Mouse (Mus musculus): ENCODE data around the gene Snd1. TPM values are rescaled to one million over a fixed set of nuclear protein-coding genes. Genes with fewer than 3 reads are reported as not detected.
"Not testable (repeated sequence)": the region's sequence is repeated elsewhere in the genome, so short reads cannot be mapped to it uniquely, and the experiment has no call there.

The Snd1 gene
- polyA plus RNA-seq, 1 experiment from 2014 or later, result 80.1 TPM

- H3K9ac ChIP-seq; H3K4me3 ChIP-seq; H3K4me2 ChIP-seq; H3K9me3 ChIP-seq (replicated peaks); H3K27me3 ChIP-seq; H3K4me1 ChIP-seq; H3K27ac ChIP-seq; ATAC-seq: not testable (repeated sequence)
- H3K36me3 ChIP-seq (ENCODE audit: poor library complexity, severe bottlenecking), result peaks cover 29% of the 10 kb centered on the region
- WGBS, result 91% methylated on average over 5 of the region's 5 CpGs
Measured at GRCm38 (mm10) chr6:28520787-28521186, 45.8 kb downstream of the Snd1 start.

- H3K9me3 ChIP-seq (replicated peaks), result no peaks in the 10 kb centered on the region
- no peak overlapping the region for H3K4me2 ChIP-seq
- H3K4me1 ChIP-seq, result 0 out of 2 replicates have a peak, but pooled peaks cover 3% of the 10 kb centered on the region
- WGBS, result 92% methylated on average over 1 of the region's 1 CpGs
- no peak for ATAC-seq
- H3K27me3 ChIP-seq, result no peaks in the 10 kb centered on the region
- no peak overlapping the region for H3K27ac ChIP-seq
- no peak overlapping the region for H3K4me3 ChIP-seq
- no peak overlapping the region for H3K9ac ChIP-seq
- H3K36me3 ChIP-seq (ENCODE audit: poor library complexity, severe bottlenecking), result peaks cover 35% of the 10 kb centered on the region
Measured at GRCm38 (mm10) chr6:28521416-28521815, 46.5 kb downstream of the Snd1 start.

- H3K27me3 ChIP-seq, result no peaks in the 10 kb centered on the region
- H3K4me1 ChIP-seq, result no peaks in the 10 kb centered on the region
- H3K4me2 ChIP-seq, result no peak overlapping the region
- no peak overlapping the region for H3K9ac ChIP-seq
- WGBS, result 67% methylated on average over 2 of the region's 2 CpGs
- H3K9me3 ChIP-seq (replicated peaks), result no peaks in the 10 kb centered on the region
- H3K27ac ChIP-seq, result no peak overlapping the region
- H3K36me3 ChIP-seq (ENCODE audit: poor library complexity, severe bottlenecking), result peaks cover 57% of the 10 kb centered on the region
- no peak overlapping the region for H3K4me3 ChIP-seq
- ATAC-seq, result no peak
Measured at GRCm38 (mm10) chr6:28525589-28525988, 50.6 kb downstream of the Snd1 start.

GRCm38 (mm10) chr6:28527459-28527858, 52.5 kb downstream of the Snd1 start:
- Histone ChIP-seq H3K4me1 (no peaks in the 10 kb centered on the region), H3K4me2 (no peak overlapping the region), H3K27me3 (no peaks in the 10 kb centered on the region), H3K36me3 (ENCODE audit: poor library complexity, severe bottlenecking) (peaks cover 48% of the 10 kb centered on the region), H3K27ac (no peak overlapping the region), H3K9ac (no peak overlapping the region), H3K9me3 (replicated peaks) (no peaks in the 10 kb centered on the region), H3K4me3 (no peak overlapping the region)
- ATAC-seq, result no peak
- WGBS, result 95% methylated on average over 10 of the region's 10 CpGs

GRCm38 (mm10) chr6:28528208-28528607, 53.3 kb downstream of the Snd1 start:
- peaks cover 41% of the 10 kb centered on the region for H3K36me3 ChIP-seq (ENCODE audit: poor library complexity, severe bottlenecking)
- no peak overlapping the region for H3K4me3 ChIP-seq
- WGBS, result 93% methylated on average over 6 of the region's 6 CpGs
- no peak overlapping the region for H3K9ac ChIP-seq
- H3K27ac ChIP-seq, result no peak overlapping the region
- H3K4me2 ChIP-seq, result no peak overlapping the region
- no peaks in the 10 kb centered on the region for H3K4me1 ChIP-seq
- H3K9me3 ChIP-seq (replicated peaks), result no peaks in the 10 kb centered on the region
- no peak for ATAC-seq
- H3K27me3 ChIP-seq, result no peaks in the 10 kb centered on the region

GRCm38 (mm10) chr6:28536464-28536863, 61.5 kb downstream of the Snd1 start:
- no peak overlapping the region for H3K4me2 ChIP-seq
- H3K9ac ChIP-seq, result no peak overlapping the region
- H3K27me3 ChIP-seq, result no peaks in the 10 kb centered on the region
- H3K27ac ChIP-seq, result no peak overlapping the region
- ATAC-seq, result no peak
- peaks cover 11% of the 10 kb centered on the region; the same call in 1 of the 2 replicates for H3K36me3 ChIP-seq (ENCODE audit: poor library complexity, severe bottlenecking)
- WGBS, result 91% methylated on average over 5 of the region's 5 CpGs
- H3K4me1 ChIP-seq, result peaks cover 10% of the 10 kb centered on the region
- H3K9me3 ChIP-seq (replicated peaks), result no peaks in the 10 kb centered on the region
- no peak overlapping the region for H3K4me3 ChIP-seq

- no peak overlapping the region for H3K27ac ChIP-seq
- no peak overlapping the region for H3K4me2 ChIP-seq
- H3K36me3 ChIP-seq (ENCODE audit: poor library complexity, severe bottlenecking), result peaks cover 11% of the 10 kb centered on the region; the same call in 1 of the 2 replicates
- WGBS, result 72% methylated on average over 10 of the region's 10 CpGs
- no peaks in the 10 kb centered on the region for H3K9me3 ChIP-seq (replicated peaks)
- no peaks in the 10 kb centered on the region for H3K27me3 ChIP-seq
- no peak overlapping the region for H3K9ac ChIP-seq
- peak; percentile 88 for ATAC-seq
- no peak overlapping the region for H3K4me3 ChIP-seq
- H3K4me1 ChIP-seq, result peaks cover 10% of the 10 kb centered on the region
Measured at GRCm38 (mm10) chr6:28537851-28538527, 63.0 kb downstream of the Snd1 start.

GRCm38 (mm10) chr6:28542298-28542701, 67.4 kb downstream of the Snd1 start:
- ATAC-seq, result peak; percentile 61
- WGBS, result 73% methylated on average over 6 of the region's 6 CpGs
- Histone ChIP-seq H3K4me2 (no peak overlapping the region), H3K9me3 (replicated peaks) (no peaks in the 10 kb centered on the region), H3K4me3 (no peak overlapping the region), H3K9ac (no peak overlapping the region), H3K27me3 (no peaks in the 10 kb centered on the region), H3K36me3 (ENCODE audit: poor library complexity, severe bottlenecking) (peaks cover 5% of the 10 kb centered on the region; the same call in 1 of the 2 replicates), H3K27ac (no peak overlapping the region), H3K4me1 (peaks cover 16% of the 10 kb centered on the region)

- no peak for ATAC-seq
- peaks cover 5% of the 10 kb centered on the region; the same call in 1 of the 2 replicates for H3K36me3 ChIP-seq (ENCODE audit: poor library complexity, severe bottlenecking)
Measured at GRCm38 (mm10) chr6:28546943-28547342, 72.0 kb downstream of the Snd1 start.

GRCm38 (mm10) chr6:28549374-28549773, 74.4 kb downstream of the Snd1 start:
- H3K27me3 ChIP-seq, result no peaks in the 10 kb centered on the region
- H3K27ac ChIP-seq, result no peak overlapping the region
- WGBS, result 82% methylated on average over 2 of the region's 2 CpGs
- peaks cover 5% of the 10 kb centered on the region; the same call in 1 of the 2 replicates for H3K36me3 ChIP-seq (ENCODE audit: poor library complexity, severe bottlenecking)
- no peak for ATAC-seq
- H3K9me3 ChIP-seq (replicated peaks), result no peaks in the 10 kb centered on the region
- H3K4me2 ChIP-seq, result no peak overlapping the region
- 0 out of 2 replicates have a peak, but pooled peaks cover 6% of the 10 kb centered on the region for H3K4me1 ChIP-seq
- no peak overlapping the region for H3K9ac ChIP-seq
- no peak overlapping the region for H3K4me3 ChIP-seq

More at GRCm38 (mm10) chr6:28546943-28547342, 72.0 kb downstream of the Snd1 start:
- no peak overlapping the region for H3K9ac ChIP-seq
- peaks cover 12% of the 10 kb centered on the region for H3K4me1 ChIP-seq
- no peaks in the 10 kb centered on the region for H3K9me3 ChIP-seq (replicated peaks)
- no peaks in the 10 kb centered on the region for H3K27me3 ChIP-seq
- H3K4me2 ChIP-seq, result no peak overlapping the region
- no peak overlapping the region for H3K4me3 ChIP-seq
- 83% methylated on average over 2 of the region's 2 CpGs for WGBS
- H3K27ac ChIP-seq, result no peak overlapping the region

- H3K27ac ChIP-seq, result no peak overlapping the region
- H3K4me3 ChIP-seq, result no peak overlapping the region
- peaks cover 2% of the 10 kb centered on the region; the same call in 1 of the 2 replicates for H3K36me3 ChIP-seq (ENCODE audit: poor library complexity, severe bottlenecking)
- H3K4me2 ChIP-seq, result no peak overlapping the region
- H3K9me3 ChIP-seq (replicated peaks), result no peaks in the 10 kb centered on the region
- H3K9ac ChIP-seq, result no peak overlapping the region
- no peak for ATAC-seq
- H3K4me1 ChIP-seq, result 0 out of 2 replicates have a peak, but pooled peaks cover 6% of the 10 kb centered on the region
- H3K27me3 ChIP-seq, result no peaks in the 10 kb centered on the region
- WGBS, result 74% methylated on average over 7 of the region's 7 CpGs
Measured at GRCm38 (mm10) chr6:28550255-28551004, 75.5 kb downstream of the Snd1 start.

- Histone ChIP-seq H3K9me3 (replicated peaks) (no peaks in the 10 kb centered on the region), H3K9ac (no peak overlapping the region), H3K27ac (no peak overlapping the region), H3K4me2 (no peak overlapping the region), H3K4me3 (no peak overlapping the region), H3K27me3 (no peaks in the 10 kb centered on the region), H3K4me1 (0 out of 2 replicates have a peak, but pooled peaks cover 15% of the 10 kb centered on the region), H3K36me3 (ENCODE audit: poor library complexity, severe bottlenecking) (no peaks in the 10 kb centered on the region; the same call in 1 of the 2 replicates)
- no peak for ATAC-seq
- WGBS, result 88% methylated on average over 1 of the region's 1 CpGs
Measured at GRCm38 (mm10) chr6:28554470-28554869, 79.5 kb downstream of the Snd1 start.
